Mouse (Mus musculus) left cerebral cortex, adult 9 months (tissue): Measurements from ENCODE around the gene Bglap3.

Experiments used
- DNase-seq, 2 experiments: peaks; one replicate each; pipeline ENCODE4 v3.0.0; 2022; ENCODE audit warnings: low spot score in 2 of 2

Gene Bglap3

DNA sequence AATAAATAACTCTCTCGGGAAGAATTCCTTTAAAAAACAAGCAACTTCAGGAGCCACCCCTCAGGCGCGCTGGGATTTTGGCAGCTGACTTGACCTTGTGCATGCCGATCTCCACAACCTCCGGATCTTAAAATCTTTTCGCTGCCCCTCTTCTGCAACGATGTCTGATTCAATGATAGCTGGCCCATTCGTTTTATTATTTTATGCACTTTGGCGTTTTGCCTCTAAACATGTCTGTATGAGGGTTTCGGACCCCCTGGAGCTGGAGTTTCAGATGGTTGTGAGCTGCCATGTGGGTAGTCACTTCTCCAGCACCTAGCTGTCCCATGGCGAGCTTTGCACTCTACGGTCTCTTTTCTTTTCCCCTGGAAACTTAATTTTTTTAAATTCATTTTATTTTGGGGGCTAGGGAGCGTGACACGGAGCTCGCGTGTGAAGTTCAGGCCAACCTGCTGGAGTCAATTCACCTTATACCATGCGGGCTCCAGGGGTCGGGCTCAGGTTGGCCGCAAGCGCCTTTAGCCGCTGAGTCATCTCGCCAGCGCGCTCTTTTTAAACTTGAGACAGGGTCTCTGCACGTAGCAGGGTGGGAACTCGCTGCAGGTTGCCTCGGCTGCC lies 37.0 kb downstream of the Bglap3 start:
- DNase-seq = no peak

DNA sequence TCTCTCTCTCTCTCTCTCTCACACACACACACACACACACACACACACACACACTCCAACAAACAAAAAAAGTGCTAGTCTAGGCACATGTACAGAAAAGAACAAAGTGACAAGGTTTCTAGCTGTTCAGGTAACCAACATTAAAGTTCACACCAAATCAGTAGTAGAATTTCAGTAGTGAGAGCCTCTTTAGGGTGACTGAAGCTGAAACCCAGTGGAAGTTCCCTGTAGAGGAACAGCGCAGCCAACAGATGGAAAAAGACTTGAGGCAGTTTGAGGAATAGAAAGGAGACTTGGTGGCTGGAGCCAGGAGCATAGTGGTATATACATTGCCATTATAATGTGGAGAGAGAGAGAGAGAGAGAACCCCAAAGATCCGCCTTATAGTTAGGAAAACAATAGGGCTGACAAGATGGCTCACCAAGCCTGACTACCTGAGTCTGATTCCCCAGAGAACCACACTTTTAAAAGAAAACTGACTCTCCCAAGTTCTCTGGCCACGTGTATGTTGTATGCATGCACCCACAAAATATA lies 37.6 kb downstream of the Bglap3 start:
- DNase-seq = no peak

DNA sequence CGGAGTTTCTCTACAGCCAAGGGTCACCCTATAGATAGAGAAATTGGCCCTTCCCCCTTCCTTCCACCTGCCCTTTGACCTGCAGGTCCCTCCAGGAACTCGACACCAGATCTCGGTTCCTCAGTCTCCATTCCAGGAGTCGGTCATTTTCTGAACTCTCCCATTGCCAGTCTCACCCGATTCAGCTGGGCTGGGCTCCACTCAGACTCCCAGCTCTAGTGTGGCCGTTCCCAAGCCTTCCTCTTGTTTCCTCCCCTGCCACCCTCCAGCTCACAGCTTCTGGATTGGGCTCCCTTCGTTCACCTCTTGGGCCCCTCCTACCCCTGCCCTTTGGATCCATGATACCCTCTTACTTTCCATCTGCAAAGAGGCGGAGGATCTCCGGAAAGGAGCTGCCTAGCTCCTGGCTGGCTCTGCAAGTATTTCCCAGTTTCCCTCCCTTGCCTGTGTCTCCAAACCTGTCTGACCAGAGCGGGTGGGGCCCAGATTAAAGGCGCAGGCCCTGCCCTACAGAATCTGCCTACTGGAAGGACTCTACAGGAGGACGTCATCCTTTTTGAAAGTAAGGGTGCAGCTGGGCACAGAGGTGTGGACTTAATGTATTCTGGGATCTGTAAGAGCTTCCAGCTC lies 38.4 kb downstream of the Bglap3 start:
- no peak for DNase-seq

DNA sequence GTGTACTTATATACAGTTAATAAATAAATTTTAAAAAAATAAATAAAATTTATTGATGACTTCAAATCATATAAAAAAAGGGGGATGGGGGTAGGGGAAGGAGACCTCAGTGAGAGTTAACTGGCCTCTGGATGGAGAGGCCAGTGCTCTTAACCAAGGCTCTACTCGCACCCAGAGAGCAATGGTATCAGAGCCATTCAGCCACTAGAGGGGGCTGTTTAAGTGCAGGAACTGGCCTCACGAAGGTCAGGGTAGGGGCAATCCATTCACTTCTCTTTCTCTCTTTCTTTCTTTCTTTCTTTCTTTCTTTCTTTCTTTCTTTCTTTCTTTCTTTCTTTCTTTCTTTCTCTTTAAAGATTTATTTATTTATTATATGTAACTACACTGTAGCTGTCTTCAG lies 41.3 kb downstream of the Bglap3 start:
- DNase-seq = no peak

DNA sequence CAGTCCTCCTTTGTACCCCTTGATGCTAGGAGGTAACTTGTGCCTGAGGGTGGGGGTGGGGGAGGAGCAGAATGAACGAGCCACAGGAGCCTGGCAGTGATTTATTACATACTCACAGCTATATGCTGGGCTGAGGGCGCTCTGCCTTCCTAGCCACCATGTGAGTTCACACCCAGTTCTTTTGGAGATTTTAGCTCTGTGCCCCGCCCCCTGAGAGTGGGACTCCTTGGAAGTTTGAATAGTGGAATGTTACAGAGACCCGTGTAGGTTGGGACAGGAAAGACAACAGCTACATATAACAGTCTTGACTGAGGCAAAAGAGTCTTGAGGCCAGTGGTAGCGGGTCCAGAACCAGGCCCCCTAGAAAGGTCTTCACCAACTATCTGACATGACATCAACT lies 43.6 kb downstream of the Bglap3 start:
- no peak for DNase-seq

DNA sequence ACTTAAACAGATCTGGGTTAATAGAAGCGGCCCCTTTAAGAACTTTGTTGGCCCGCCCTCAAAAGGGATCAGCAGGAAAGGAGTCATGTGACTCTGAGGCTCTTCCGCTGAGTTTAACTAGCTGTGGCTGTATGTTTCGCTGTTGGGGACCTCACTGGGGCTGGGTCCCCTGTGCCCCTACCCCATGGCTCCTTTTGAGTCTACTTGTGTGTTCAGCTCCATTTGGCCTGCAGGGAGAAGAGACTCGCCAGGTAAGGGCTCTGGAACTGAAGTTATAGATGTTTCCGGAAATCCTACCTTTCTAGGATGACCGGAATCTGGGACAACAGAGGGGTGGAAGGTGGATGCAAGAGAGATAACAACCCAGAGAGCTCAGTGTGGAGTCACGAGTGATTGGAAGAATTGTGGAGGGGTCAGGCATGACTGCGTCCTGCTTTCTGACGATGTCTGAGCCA lies 47.6 kb downstream of the Bglap3 start, which contains the start of gene Glmp:
Glmp (plus strand) TSS at position 73 of the 455 bp plus-strand sequence.
- peak in 1 of 2 experiments; percentile 62 for DNase-seq
